Mouse (Mus musculus): ENCODE results near the gene Pced1b.

Gene Pced1b

GRCm38 (mm10) chr15:97278340-97278948, 31.5 kb downstream of the Pced1b start:
- POLR2A ChIA-PET = no interaction called here
- CTCF ChIA-PET = interaction anchor here in 1 of 4 experiments (0.6 kb wide), 1 partner anchor 170 kb away, joined by 7 read pairs; no protein-coding TSS in a partner anchor

DNA sequence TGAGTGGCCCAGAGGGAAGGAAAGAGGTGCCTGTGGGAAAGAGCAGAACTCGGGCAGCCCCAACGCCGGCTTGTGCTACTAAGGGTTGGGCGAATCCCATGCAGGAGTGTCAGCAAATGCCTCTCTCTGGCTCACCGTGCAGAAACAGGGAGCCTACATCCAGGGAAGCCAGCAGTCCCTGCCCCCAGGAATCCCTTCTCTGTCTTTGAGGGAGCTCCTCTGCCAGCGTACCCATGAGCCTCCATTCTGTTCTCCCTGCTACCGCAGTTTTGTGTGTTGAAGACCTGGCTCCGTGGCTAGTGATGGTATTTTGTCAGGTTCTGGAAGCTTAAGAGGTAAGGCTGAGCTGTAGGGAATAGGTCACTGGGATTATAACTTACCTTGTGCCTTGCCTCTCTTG, 33.2 kb downstream of the Pced1b start:
- CTCF ChIA-PET = no interaction called here
- POLR2A ChIA-PET = interaction anchor here in 1 of 4 experiments (0.9 kb wide), 1 partner anchor 256 kb away, joined by 3 read pairs; no protein-coding TSS in a partner anchor

DNA sequence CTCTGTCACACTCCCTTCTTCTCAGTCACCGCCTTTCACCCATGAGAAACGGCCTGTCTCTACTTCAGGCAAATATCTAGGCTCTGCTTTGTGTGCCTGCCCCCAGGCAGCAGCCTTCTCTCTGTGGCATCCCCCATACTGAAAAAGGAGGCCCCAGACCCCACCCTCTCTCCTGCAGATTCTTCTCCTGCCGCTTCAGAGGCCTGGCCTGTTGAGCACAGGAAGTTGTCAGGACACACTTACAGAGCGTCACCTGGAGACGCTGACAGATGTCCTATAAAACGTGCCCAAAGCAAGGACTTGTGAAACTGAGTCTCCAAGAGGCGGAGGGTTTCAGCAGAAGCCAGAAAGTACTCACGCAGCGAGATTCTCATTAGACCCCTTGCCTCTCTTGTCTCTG, 33.9 kb downstream of the Pced1b start:
- CTCF ChIA-PET = no interaction called here
- POLR2A ChIA-PET = no interaction called here

GRCm38 (mm10) chr15:97281712-97282571, 35.0 kb downstream of the Pced1b start:
- CTCF ChIA-PET = no interaction called here
- POLR2A ChIA-PET = interaction anchor here in 2 of 4 experiments (0.6 to 1.0 kb wide), 3 partner anchors 9 to 166 kb away, joined by 3 to 4 read pairs (median 3); no protein-coding TSS in a partner anchor

- ChIA-PET POLR2A (interaction anchor here in 2 of 4 experiments (0.6 to 1.0 kb wide), 3 partner anchors 8 to 165 kb away, joined by 3 to 4 read pairs (median 3); no protein-coding TSS in a partner anchor), CTCF (no interaction called here)
Observed at GRCm38 (mm10) chr15:97282572-97282881, 35.6 kb downstream of the Pced1b start.

DNA sequence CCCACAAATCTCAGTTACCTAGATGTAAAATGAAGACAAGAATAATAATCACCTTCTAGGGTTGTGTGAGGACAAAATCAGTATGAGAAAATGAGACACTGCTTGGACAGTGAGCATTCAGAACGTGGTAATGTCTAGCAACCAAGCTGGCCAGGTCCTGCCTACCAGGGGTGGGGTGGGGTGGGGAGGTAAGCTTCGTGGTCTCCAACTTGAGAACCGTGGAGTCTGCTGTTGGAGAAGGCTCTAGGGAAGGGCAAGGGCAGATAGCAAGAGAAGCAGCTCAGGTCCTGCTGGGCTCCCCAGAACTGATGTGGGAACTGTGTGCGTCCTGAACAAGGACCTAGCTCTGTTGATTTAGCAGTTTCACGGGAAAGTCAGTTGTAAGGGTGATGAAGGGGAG, 37.3 kb downstream of the Pced1b start:
- POLR2A ChIA-PET = interaction anchor here in 1 of 4 experiments (1.0 kb wide), 1 partner anchor 99 kb away, joined by 3 read pairs; no protein-coding TSS in a partner anchor

GRCm38 (mm10) chr15:97285665-97286212, 38.8 kb downstream of the Pced1b start:
- CTCF ChIA-PET = no interaction called here
- POLR2A ChIA-PET = no interaction called here

More for the DNA sequence above, 37.3 kb downstream of the Pced1b start:
- CTCF ChIA-PET = interaction anchor here in 2 of 4 experiments (0.6 to 1.5 kb wide), 2 partner anchors 47 to 769 kb away, joined by 3 read pairs; no protein-coding TSS in a partner anchor

DNA sequence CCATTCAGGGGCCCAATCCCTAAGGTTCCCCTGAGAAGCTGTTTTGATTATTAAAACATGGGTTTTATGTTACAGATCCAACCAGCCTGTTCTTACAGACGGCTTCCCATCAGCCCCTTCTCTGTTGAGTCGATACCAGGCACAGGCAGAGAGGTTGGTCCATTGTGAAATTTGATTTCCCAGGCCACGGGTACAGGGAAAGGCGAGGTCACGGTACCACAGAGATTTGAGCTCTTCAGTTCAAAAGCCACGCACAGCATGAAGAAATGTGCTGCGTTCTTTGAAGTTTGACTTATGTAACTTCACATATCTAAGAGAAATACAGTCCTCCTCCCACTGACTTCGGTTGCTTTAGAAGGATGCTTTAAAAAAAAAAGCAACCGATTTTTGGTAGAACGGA, 39.8 kb downstream of the Pced1b start:
- ChIA-PET CTCF (no interaction called here), POLR2A (no interaction called here)

DNA sequence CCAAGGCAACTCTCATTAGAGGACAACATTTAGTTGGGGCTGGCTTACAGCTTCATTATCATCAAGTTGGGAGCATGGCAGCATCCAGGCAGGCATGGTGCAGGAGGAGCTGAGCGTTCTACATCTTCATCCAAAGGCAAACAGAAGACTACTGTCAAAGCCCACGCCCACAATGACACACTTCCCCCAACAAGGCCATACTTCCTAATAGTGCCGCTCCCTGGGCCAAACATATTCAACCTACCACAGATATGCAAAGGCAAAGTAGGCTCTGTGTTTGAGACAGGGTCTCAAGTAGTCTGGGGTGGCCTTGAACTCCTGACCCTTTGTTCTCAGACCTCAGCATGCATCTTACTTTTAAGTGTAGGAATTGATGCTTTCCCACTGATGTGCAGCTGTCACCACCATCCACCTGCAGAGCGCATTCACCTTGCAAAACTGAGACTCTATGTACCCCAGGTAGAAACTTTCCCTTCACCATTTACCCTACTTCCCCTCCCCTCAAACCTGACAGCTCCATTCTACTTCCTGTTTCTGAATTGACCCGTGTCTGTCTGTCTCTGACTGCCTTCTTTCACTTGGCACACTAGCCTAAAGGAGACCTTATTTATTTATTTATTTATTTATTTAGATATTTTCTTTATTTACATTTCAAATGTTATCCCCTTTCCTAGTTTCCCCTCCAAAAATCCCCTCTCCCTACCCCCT, 40.7 kb downstream of the Pced1b start:
- POLR2A ChIA-PET = interaction anchor here in 1 of 4 experiments (0.6 kb wide), 1 partner anchor 162 kb away, joined by 3 read pairs; no protein-coding TSS in a partner anchor
- CTCF ChIA-PET = interaction anchor here in 2 of 4 experiments (0.7 to 0.8 kb wide), 2 partner anchors 257 to 378 kb away, joined by 3 to 4 read pairs; no protein-coding TSS in a partner anchor

- ChIA-PET CTCF (interaction anchor here in 1 of 4 experiments (0.5 kb wide), 1 partner anchor 56 kb away, joined by 8 read pairs; no protein-coding TSS in a partner anchor), POLR2A (interaction anchor here in 1 of 4 experiments (0.6 kb wide), 1 partner anchor 45 kb away, joined by 7 read pairs; no protein-coding TSS in a partner anchor)
Observed at GRCm38 (mm10) chr15:97288690-97289089, 41.8 kb downstream of the Pced1b start.

DNA sequence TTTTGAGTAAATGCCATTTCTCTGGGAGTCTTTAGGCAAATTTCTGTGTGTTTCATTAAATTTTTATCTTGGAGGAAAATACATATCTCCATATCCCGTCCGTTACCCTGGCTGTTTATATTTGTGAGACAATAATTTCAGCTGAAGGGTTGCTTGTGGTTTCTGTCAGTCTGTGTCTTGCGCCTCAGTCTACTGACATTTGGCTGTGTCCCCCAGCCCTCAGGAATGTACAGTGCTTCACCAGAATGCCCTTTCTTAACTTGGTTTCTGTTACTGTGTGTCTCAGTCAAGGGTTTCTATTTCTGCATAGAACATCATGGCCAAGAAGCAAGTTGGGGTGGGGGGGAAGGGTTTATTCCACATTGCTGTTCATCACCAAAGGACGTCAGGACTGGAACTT, 42.3 kb downstream of the Pced1b start:
- ChIA-PET CTCF (no interaction called here), POLR2A (interaction anchor here in 1 of 4 experiments (0.6 kb wide), 1 partner anchor 40 kb away, joined by 8 read pairs; no protein-coding TSS in a partner anchor)

- ChIA-PET POLR2A (interaction anchor here in 1 of 4 experiments (1.0 kb wide), 1 partner anchor 8 kb away, joined by 3 read pairs; no protein-coding TSS in a partner anchor), CTCF (interaction anchor here in 1 of 4 experiments (0.7 kb wide), 1 partner anchor 494 kb away, joined by 3 read pairs; no protein-coding TSS in a partner anchor)
Observed at GRCm38 (mm10) chr15:97290351-97290750, 43.4 kb downstream of the Pced1b start.

DNA sequence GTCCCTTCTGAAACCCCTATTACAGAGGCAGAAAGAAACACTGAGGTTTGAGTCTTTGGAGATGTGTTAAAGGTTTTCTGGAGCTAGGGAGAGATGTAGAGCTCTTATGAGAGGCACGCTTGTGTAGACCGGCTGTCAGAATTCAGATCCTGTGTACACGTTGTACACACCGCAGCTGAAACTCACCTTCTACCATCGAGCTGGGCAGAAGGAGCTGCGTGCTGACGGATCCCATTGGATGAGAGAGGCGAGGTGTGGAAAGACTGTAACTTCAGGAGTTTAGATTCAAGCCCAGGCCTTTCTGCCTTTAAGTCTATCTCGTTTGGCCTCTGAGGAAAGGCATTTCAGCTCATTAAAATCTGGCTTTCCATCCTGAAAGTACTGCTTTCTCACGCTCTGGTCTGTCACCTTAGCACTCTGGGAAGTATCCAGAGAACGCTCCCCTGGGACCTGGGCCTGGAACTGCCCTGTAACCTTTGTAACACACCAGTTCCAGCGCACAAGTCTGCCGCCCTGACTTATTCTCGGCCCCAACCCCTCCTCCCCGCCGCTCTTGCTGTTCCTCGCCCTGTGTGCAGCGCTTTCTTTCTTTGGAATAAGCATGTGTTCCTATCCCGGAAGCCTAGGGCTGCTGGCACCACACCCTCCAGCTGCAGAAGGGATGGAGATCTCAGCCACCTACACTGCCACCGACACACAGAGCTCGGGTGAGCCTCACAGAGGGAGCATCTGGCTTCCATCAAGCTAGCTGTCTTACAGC, 44.6 kb downstream of the Pced1b start:
- ChIA-PET CTCF (interaction anchor here in 1 of 4 experiments (0.9 kb wide), 1 partner anchor 54 kb away, joined by 3 read pairs; no protein-coding TSS in a partner anchor), POLR2A (interaction anchor here in 1 of 4 experiments (0.9 to 1.5 kb wide), 3 partner anchors 9 to 120 kb away, joined by 3 read pairs; no protein-coding TSS in a partner anchor)

- POLR2A ChIA-PET = no interaction called here
- CTCF ChIA-PET = no interaction called here
Observed at GRCm38 (mm10) chr15:97307935-97308334, 61.0 kb downstream of the Pced1b start.

- ChIA-PET POLR2A (interaction anchor here in 1 of 4 experiments (0.6 kb wide), 1 partner anchor 64 kb away, joined by 3 read pairs; no protein-coding TSS in a partner anchor), CTCF (no interaction called here)
Observed at GRCm38 (mm10) chr15:97309533-97309932, 62.6 kb downstream of the Pced1b start.

- POLR2A ChIA-PET = interaction anchor here in 1 of 4 experiments (0.6 kb wide), 1 partner anchor 605 kb away, joined by 4 read pairs; no protein-coding TSS in a partner anchor
- CTCF ChIA-PET = no interaction called here
Observed at GRCm38 (mm10) chr15:97310251-97310650, 63.3 kb downstream of the Pced1b start.

GRCm38 (mm10) chr15:97311211-97311610, 64.3 kb downstream of the Pced1b start:
- CTCF ChIA-PET = interaction anchor here in 1 of 4 experiments (0.6 kb wide), 1 partner anchor 117 kb away, joined by 3 read pairs; no protein-coding TSS in a partner anchor
- POLR2A ChIA-PET = no interaction called here

DNA sequence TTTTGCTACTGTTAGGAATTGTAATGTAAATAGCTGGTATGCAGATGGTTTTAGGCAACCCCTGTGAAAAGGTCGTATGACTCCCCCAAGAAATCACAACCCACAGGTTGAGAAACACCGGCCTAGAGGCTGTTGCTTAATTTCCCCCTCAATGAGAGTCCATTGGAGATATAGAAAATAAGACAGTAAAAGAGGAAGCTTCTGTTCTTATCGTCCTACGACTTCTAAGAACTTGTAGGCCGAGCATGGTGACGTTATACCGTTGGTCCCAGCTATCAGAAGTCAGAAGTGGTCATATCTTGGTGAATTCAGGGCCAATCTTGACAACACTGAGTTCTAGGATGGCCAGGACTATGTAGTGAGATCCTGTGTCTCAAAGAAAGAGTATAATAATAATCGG, 65.0 kb downstream of the Pced1b start:
- POLR2A ChIA-PET = interaction anchor here in 2 of 4 experiments (0.6 to 1.0 kb wide), 3 partner anchors 25 to 139 kb away, joined by 3 read pairs; no protein-coding TSS in a partner anchor
- CTCF ChIA-PET = no interaction called here

Measured in embryonic stem cell, embryonic (primary cell).